Mouse (Mus musculus) midbrain, embryonic 11.5 days (tissue): ENCODE data around the gene Ankrd36. TPM values are rescaled to one million over a fixed set of nuclear protein-coding genes. Genes with fewer than 3 reads are reported as not detected.
"Not testable (repeated sequence)": the region's sequence is repeated elsewhere in the genome, so short reads cannot be mapped to it uniquely, and the experiment has no call there.

Source experiments
- ATAC-seq: fragments of 200-750 bp; cut with Nextera tagmentation; 2 replicates; pipeline ENCODE4 v1.8.0; 2017; ENCODE audit warnings: moderate TSS enrichment, moderate library complexity; ENCODE audit not compliant: low FRiP score
- DNase-seq: peaks from one replicate; pipeline ENCODE4 v3.0.0; 2015; ENCODE audit warnings: low spot score; ENCODE audit errors: missing footprints
- H3K27ac ChIP-seq: fragments of 300-500 bp; sonication (generic); 2 replicates; pipeline ENCODE4 v1.5.1; 2014; ENCODE audit warnings: low read depth, low read length
- H3K27me3 ChIP-seq: fragments of 300-500 bp; sonication (generic); 2 replicates; pipeline ENCODE4 v1.6.1; 2014; ENCODE audit warnings: mild to moderate bottlenecking, low read length, moderate library complexity, mixed read lengths; ENCODE audit not compliant: control insufficient read depth, insufficient read depth
- H3K36me3 ChIP-seq: fragments of 300-500 bp; sonication (generic); 2 replicates; pipeline ENCODE4 v1.6.1; 2014; ENCODE audit warnings: mild to moderate bottlenecking, low read length, moderate library complexity, mixed read lengths; ENCODE audit not compliant: control insufficient read depth, insufficient read depth
- H3K4me1 ChIP-seq: fragments of 300-500 bp; sonication (generic); 2 replicates; pipeline ENCODE4 v1.6.1; 2014; ENCODE audit warnings: low read length; ENCODE audit not compliant: control insufficient read depth, insufficient read depth
- H3K4me2 ChIP-seq: fragments of 300-500 bp; sonication (generic); 2 replicates; pipeline ENCODE4 v1.6.1; 2014; ENCODE audit warnings: mild to moderate bottlenecking, moderate library complexity
- H3K4me3 ChIP-seq: fragments of 300-500 bp; sonication (generic); 2 replicates; pipeline ENCODE4 v1.5.1; 2014; ENCODE audit warnings: low read depth, low read length
- H3K9ac ChIP-seq: fragments of 300-500 bp; sonication (generic); 2 replicates; pipeline ENCODE4 v1.6.1; 2014; ENCODE audit warnings: low read length
- H3K9me3 ChIP-seq: fragments of 300-500 bp; sonication (generic); 2 replicates; pipeline ENCODE4 v1.6.1; 2016; ENCODE audit warnings: low read length; ENCODE audit not compliant: control insufficient read depth
- WGBS: fragments of 180-500 bp; shearing (Covaris S2); extraction: QIAGEN DNeasy Blood & Tissue Kit; methylation state at CpG from one replicate; pipeline ENCODE4 v1.1.7; 2014; 5-methylcytosine and 5-hydroxymethylcytosine counted together
- polyA plus RNA-seq: library from polyadenylated mRNA; unstranded; fragments of >200 nt; fragmentation: Nextera tagmentation; extraction: Ambion mirVana; gene quantifications from 2 replicates; pipeline ENCODE4 v1.2.1, GENCODE M21; 2014

Gene Ankrd36
- polyA plus RNA-seq, 1 experiment from 2014 or later: not detected

DNA sequence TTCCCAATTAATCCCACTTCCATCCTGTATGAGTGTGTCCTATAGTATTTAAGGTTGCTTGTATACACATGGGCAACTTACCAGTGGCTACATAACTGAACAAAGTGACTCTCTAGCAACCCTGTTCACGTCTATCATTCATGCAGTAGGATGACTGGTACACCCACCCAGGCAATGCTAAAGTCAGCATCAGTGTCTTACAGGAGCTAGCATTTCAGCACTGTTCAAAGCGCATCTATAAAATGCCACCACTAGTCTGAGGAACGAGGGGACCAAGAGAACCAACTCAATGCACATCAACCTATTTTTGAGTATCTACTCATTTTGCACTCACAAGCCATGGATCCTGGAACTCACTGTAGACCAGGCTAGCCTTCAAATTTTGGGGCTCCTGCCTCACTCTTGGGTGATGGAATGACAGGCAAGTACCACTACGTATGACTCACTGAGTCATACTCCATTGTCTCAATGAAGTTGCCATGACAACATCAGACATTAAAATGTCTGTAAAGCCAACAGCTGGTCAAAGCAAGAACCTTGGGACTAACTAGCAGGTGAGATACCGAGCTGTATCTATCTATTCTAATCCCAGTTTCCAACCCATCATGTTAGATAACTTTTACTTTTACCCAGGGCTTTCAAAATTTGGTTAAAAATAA is 41.5 kb upstream of the Ankrd36 start:
- Histone ChIP-seq H3K4me1 (no peaks in the 10 kb centered on the region), H3K4me3 (no peak overlapping the region), H3K9me3 (no peaks in the 10 kb centered on the region), H3K27me3 (no peaks in the 10 kb centered on the region), H3K4me2 (no peak overlapping the region), H3K27ac (no peak overlapping the region), H3K9ac (no peak overlapping the region), H3K36me3 (peaks cover 22% of the 10 kb centered on the region)
- 84% methylated on average over 5 of the region's 5 CpGs for WGBS
- ATAC-seq: no peak
- no peak for DNase-seq

DNA sequence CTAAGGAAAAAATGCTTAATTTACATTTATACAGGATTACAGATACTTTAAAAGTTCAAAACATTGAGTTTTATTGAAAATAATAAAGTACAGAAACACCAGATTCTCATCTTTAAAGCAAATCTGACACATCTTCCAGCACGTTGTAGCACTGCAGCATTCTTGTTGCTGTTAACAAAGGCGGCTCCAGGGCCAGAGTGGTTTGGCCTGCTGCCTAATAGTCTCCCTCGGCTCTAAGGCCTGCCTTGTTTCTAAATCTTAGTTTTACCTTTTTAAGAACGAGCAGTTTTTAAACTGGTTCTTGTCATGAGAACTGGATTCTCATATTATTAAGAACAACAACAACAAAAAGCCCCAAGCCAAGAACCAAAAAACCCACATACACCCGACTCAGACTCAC is 40.6 kb upstream of the Ankrd36 start:
- WGBS: 86% methylated on average over 5 of the region's 5 CpGs

DNA sequence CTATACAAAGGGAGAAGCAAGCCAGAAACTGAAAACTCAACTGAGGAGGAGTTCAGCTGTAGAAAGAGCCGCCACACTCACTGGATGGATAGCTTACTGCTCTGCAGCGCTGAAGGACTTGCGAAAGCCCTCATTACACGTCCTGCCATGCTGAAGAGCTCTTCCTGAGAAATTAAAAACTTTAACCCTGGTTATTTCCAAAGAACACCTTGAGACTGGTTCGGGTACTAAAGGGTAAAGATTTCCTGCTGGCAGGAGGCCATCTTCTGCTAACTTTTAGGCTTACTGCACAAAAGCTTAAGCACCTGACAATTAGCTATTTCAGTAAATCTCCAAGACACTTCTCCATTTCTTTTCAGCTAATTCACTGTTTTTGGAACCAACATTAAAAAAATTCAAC is 39.3 kb upstream of the Ankrd36 start:
- Histone ChIP-seq H3K36me3 (peaks cover 17% of the 10 kb centered on the region), H3K9me3 (no peaks in the 10 kb centered on the region), H3K4me2 (no peak overlapping the region), H3K27ac (no peak overlapping the region), H3K9ac (no peak overlapping the region), H3K4me3 (no peak overlapping the region), H3K27me3 (no peaks in the 10 kb centered on the region), H3K4me1 (no peaks in the 10 kb centered on the region)
- ATAC-seq: no peak
- DNase-seq: no peak
- 86% methylated on average over 5 of the region's 5 CpGs for WGBS

More for the DNA sequence above, 40.6 kb upstream of the Ankrd36 start:
- no peak for ATAC-seq
- no peaks in the 10 kb centered on the region for H3K4me1 ChIP-seq
- no peak for DNase-seq
- no peaks in the 10 kb centered on the region for H3K27me3 ChIP-seq
- H3K36me3 ChIP-seq: peaks cover 18% of the 10 kb centered on the region
- H3K4me3 ChIP-seq: no peak overlapping the region
- H3K9ac ChIP-seq: no peak overlapping the region
- H3K9me3 ChIP-seq: no peaks in the 10 kb centered on the region
- H3K27ac ChIP-seq: no peak overlapping the region
- H3K4me2 ChIP-seq: no peak overlapping the region

DNA sequence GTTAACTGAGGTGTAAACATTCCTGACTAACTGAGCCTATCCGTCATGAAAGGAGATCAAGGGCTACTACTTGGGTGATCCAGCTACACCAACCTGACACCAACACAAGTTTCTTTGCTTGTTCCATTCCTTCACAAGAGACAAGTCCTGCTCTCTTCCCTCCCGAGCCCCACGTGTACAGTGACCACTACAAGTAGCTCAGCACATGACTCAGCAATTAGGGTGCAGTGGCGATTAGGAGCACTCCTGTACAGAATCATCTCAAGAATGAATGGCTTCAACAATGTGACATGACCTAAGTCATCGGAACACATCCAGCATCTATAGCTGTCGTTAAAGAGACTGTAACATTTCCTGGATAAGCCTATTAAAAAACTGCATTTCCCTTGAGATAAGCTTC is 38.8 kb upstream of the Ankrd36 start:
- Histone ChIP-seq H3K4me3 (no peak overlapping the region), H3K36me3 (peaks cover 17% of the 10 kb centered on the region), H3K27ac (no peak overlapping the region), H3K9me3 (no peaks in the 10 kb centered on the region), H3K4me1 (no peaks in the 10 kb centered on the region), H3K9ac (no peak overlapping the region), H3K4me2 (no peak overlapping the region), H3K27me3 (no peaks in the 10 kb centered on the region)
- ATAC-seq (no peak), DNase-seq (no peak)
- 79% methylated on average over 6 of the region's 6 CpGs for WGBS

DNA sequence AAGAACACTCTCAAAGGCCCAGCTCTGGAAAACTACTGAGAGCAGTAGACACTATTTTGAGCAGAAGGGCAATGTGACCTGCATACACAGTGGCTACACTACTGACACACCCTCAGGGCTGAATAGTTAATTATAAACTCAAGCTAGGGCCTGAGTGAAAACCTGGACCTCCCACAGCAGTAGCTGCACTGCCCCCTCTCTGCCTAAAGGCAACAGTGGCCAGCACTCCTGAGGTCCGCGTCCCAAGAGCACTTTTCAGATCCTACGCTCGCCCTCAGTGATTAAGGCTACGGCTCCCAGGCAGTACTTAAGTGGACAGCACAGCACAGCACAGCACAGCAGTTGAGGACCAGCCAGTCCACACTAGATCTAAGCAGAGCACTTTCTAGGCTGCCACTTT is 36.4 kb upstream of the Ankrd36 start:
- Histone ChIP-seq H3K4me3 (no peak overlapping the region), H3K4me2 (no peak overlapping the region), H3K27ac (no peak overlapping the region), H3K9ac (no peak overlapping the region), H3K9me3 (no peaks in the 10 kb centered on the region), H3K36me3 (peaks cover 15% of the 10 kb centered on the region), H3K4me1 (no peaks in the 10 kb centered on the region), H3K27me3 (no peaks in the 10 kb centered on the region)
- 88% methylated on average over 5 of the region's 5 CpGs for WGBS
- ATAC-seq: no peak
- no peak for DNase-seq

DNA sequence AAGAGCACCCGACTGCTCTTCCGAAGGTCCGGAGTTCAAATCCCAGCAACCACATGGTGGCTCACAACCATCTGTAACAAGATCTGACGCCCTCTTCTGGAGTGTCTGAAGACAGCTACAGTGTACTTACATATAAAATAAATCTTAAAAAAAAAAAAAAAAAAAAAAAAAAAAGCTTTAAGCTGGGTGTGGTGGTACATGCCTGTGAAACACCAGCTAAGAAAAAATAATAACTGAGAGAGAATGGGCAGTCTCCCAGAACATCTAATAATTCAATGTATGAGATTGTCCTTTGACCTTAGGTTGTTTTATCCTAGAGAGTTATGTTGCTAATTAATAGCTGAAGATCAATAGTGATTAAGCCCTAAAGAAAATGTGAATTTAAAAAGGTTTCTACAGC is 32.0 kb upstream of the Ankrd36 start:
- WGBS: 94% methylated on average over 4 of the region's 4 CpGs
- H3K9me3 ChIP-seq, H3K4me3 ChIP-seq, H3K4me2 ChIP-seq, H3K27me3 ChIP-seq, DNase-seq, ATAC-seq, H3K36me3 ChIP-seq, H3K27ac ChIP-seq, H3K9ac ChIP-seq: not testable (repeated sequence)
- H3K4me1 ChIP-seq: peaks cover 14% of the 10 kb centered on the region; the same call in 1 of the 2 replicates

DNA sequence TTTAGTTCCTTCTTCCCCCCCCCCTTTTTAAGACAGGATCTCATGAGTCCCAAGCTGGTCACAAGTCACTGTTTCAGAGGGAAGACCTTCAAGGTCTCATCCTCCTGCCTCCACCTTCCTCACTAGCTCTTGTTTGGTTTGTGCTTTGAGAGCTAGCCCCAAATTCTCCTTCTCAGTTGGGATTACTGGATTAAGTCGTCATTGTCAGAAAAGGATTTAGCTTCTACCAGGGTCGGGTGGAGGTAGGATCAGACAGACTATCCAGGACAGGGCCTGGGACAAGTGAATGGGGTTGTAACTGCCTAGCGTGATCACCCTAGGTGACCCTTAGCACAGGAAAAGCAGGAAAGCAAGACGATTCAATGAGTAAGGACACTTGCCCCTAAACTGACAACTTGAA is 29.2 kb upstream of the Ankrd36 start:
- Histone ChIP-seq H3K27me3 (no peaks in the 10 kb centered on the region), H3K27ac (no peak overlapping the region), H3K4me1 (peaks cover 14% of the 10 kb centered on the region; the same call in 1 of the 2 replicates), H3K9ac (no peak overlapping the region), H3K4me3 (peak overlapping the region; percentile 78; the same call in 1 of the 2 replicates), H3K36me3 (no peaks in the 10 kb centered on the region; the same call in 1 of the 2 replicates), H3K9me3 (no peaks in the 10 kb centered on the region), H3K4me2 (peak overlapping the region; percentile 88; the same call in 1 of the 2 replicates)
- 22% methylated on average over 4 of the region's 4 CpGs for WGBS
- no peak for ATAC-seq
- no peak for DNase-seq

DNA sequence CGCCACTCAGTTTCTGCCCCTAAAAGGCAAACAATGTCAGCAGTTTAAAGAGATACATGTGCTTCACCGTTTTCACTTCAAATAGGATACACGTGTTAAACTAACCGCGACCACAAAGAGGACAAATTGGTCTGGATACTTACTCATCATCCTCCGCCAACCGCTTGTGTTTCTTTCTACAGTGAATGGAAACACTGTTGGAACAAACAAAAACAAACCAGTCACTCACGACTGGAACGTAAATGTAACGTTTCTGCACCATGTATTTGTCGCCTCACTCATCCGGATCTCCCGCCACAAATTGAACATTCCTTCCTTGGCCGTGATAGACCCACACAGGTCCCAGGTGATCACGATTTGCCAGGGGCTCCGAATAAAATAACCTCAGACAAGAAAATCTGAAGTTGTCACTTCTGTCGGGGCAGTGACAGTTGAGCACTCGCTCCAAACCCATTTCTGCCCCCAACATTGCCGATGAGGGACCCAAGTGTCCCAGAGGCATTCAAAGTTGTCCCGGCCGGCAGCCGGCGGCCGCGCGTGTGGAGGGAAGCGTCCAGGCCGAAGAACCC is 28.2 kb upstream of the Ankrd36 start:
- DNase-seq (peak; percentile 94), ATAC-seq (no peak)
- Histone ChIP-seq H3K4me3 (peak overlapping the region; percentile 78), H3K9ac (peak overlapping the region; percentile 88), H3K4me1 (peaks cover 14% of the 10 kb centered on the region; the same call in 1 of the 2 replicates), H3K36me3 (no peaks in the 10 kb centered on the region; the same call in 1 of the 2 replicates), H3K27ac (no peak overlapping the region), H3K9me3 (no peaks in the 10 kb centered on the region), H3K27me3 (no peaks in the 10 kb centered on the region), H3K4me2 (peak overlapping the region; percentile 88)
- 6% methylated on average over 28 of the region's 28 CpGs for WGBS

DNA sequence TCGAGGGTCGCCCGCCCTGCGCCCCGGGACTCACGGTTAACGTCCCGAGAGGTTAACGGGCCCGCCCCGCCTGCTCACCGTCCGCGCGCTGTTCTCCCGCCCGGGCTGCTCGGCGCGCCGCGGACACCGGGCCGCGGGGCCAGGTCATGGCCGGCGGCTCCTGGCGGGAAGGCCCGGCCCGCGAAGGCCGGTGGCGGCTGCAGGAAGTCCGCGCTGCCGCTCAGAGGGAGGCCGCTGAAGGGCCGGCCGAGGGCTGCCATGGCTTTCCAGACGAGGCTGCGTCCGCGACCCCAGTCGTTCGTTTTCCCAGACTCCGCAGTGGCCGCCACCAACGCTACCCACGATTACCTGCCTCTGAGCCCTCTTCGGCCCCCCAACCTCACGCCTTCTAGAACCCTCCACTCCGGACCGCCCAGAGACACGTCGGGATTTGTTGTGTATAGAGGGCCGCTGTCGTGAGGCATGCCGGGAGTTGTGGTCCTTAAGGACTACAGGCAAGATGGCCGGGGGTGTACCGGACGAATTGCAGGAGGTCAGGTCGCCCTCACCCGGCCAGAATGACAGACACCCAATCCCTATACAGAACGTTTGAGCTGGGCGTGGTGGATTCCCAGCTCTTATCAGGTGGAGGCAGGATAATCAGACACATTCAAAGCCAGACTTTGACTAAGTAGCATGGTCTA is 27.5 kb upstream of the Ankrd36 start, which contains the start of gene Ccdc117:
Gene Ccdc117 (minus strand): TSS at position 389 of the 683 bp plus-strand sequence.
- DNase-seq: peak; percentile 98
- peak; percentile 98 for ATAC-seq
- Histone ChIP-seq H3K27ac (peak within 1 kb of the TSS; percentile 48; the same call in 1 of the 2 replicates), H3K9ac (peak within 1 kb of the TSS; percentile 88), H3K27me3 (no peaks in the 10 kb centered on the region), H3K4me1 (peaks cover 14% of the 10 kb centered on the region; the same call in 1 of the 2 replicates), H3K36me3 (no peaks in the 10 kb centered on the region; the same call in 1 of the 2 replicates), H3K9me3 (no peaks in the 10 kb centered on the region), H3K4me3 (peak within 1 kb of the TSS; percentile 78), H3K4me2 (peak within 1 kb of the TSS; percentile 88)
- under 1% methylated on average over 53 of the region's 65 CpGs for WGBS
